Comparison of ENCODE assay signal across 8 mouse cellular contexts in the genomic region with DNA sequence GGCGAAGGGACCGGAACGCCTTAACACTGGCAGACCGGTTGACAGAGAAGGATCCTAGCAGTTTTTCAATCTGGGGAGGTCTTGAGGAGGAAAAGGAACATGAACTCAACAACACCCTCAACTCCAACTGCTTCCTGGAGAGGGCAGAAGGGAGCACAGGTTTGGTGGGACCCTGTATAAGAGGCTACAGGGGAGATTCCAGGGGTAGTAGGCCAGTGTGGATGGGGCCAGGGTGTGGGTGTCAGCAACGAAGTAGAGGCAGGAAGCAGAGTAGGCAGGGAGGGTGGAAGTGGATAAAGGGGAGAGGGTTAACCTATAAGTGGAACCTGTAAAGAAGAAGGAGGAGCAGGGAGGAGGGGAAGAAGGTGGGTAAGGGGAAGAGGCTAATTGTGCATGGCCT. TPM values are rescaled to one million over a fixed set of nuclear protein-coding genes. Genes with fewer than 3 reads are reported as not detected.
DNase-seq lines count a peak whose midpoint lies in the region; ATAC-seq and TF ChIP-seq lines count a peak whose summit lies in the region.

No protein-coding gene starts in this region.

- H3K27ac ChIP-seq in kidney, postnatal 0 days = no peak overlapping the region
- peak overlapping the region; percentile 99 for H3K27ac ChIP-seq in forebrain, embryonic 13.5 days
- peak overlapping the region; percentile 92; the same call in 1 of the 2 replicates for H3K27ac ChIP-seq in liver, embryonic 15.5 days (replicated peaks)

- no peak overlapping the region for H3K4me2 ChIP-seq in kidney, postnatal 0 days (ENCODE audit: low read length)
- H3K4me2 ChIP-seq in forebrain, embryonic 13.5 days = 0 out of 2 replicates have a peak overlapping the region, but pooled peaks have one; percentile 10
- peak overlapping the region; percentile 85 for H3K4me2 ChIP-seq in liver, embryonic 15.5 days

- H3K27me3 ChIP-seq in kidney, postnatal 0 days (ENCODE audit: insufficient read depth, low read length) = no peaks in the 10 kb centered on the region
- no peaks in the 10 kb centered on the region for H3K27me3 ChIP-seq in forebrain, embryonic 13.5 days
- H3K27me3 ChIP-seq in liver, embryonic 15.5 days = no peaks in the 10 kb centered on the region

- peak; percentile 45; the same call in 1 of the 2 replicates for ATAC-seq in kidney, postnatal 0 days (replicated peaks; ENCODE audit: low FRiP score, low read depth)
- ATAC-seq in forebrain, embryonic 13.5 days = peak; percentile 14; the same call in 1 of the 2 replicates
- ATAC-seq in liver, embryonic 15.5 days (ENCODE audit: insufficient read depth) = no peak

- no peak overlapping the region for H3K4me3 ChIP-seq in kidney, postnatal 0 days (replicated peaks; ENCODE audit: low read depth, low read length)
- H3K4me3 ChIP-seq in forebrain, embryonic 13.5 days = no peak overlapping the region
- H3K4me3 ChIP-seq in liver, embryonic 15.5 days (replicated peaks) = no peak overlapping the region

- H3K9me3 ChIP-seq in kidney, postnatal 0 days (replicated peaks; ENCODE audit: low read length) = no peaks in the 10 kb centered on the region
- H3K9me3 ChIP-seq in forebrain, embryonic 13.5 days (replicated peaks) = no peaks in the 10 kb centered on the region
- H3K9me3 ChIP-seq in liver, embryonic 15.5 days (replicated peaks) = no peaks in the 10 kb centered on the region

- WGBS in kidney, postnatal 0 days = 71% methylated on average over 5 of the region's 5 CpGs
- 62% methylated on average over 5 of the region's 5 CpGs for WGBS in forebrain, embryonic 13.5 days
- WGBS in liver, embryonic 15.5 days (ENCODE audit: insufficient replicate concordance) = 74% methylated on average over 5 of the region's 5 CpGs

- H3K9ac ChIP-seq in kidney, postnatal 0 days (ENCODE audit: low read depth, low read length) = no peak overlapping the region
- no peak overlapping the region for H3K9ac ChIP-seq in forebrain, embryonic 13.5 days
- H3K9ac ChIP-seq in liver, embryonic 15.5 days = no peak overlapping the region; the same call in 1 of the 2 replicates

- no peak for DNase-seq in kidney, postnatal 0 days (ENCODE audit: low spot score)
- no peak for DNase-seq in kidney, postnatal 36 days
- peak; percentile 46 for DNase-seq in thymus, postnatal 25 days
- DNase-seq in spleen, adult 12 weeks (ENCODE audit: low spot score) = no peak
- DNase-seq in yolk sac, embryonic 10.5 days (ENCODE audit: low spot score) = no peak
- DNase-seq in left cerebral cortex, adult 8-10 months (ENCODE audit: low spot score in 2 of 2) = no peak

- no peaks in the 10 kb centered on the region for H3K36me3 ChIP-seq in kidney, postnatal 0 days (ENCODE audit: insufficient read depth, low read length)
- no peaks in the 10 kb centered on the region for H3K36me3 ChIP-seq in forebrain, embryonic 13.5 days (ENCODE audit: poor library complexity, severe bottlenecking)
- H3K36me3 ChIP-seq in liver, embryonic 15.5 days (replicated peaks) = no peaks in the 10 kb centered on the region

- TF ChIP-seq CTCF in kidney, postnatal 0 days (IDR thresholded peaks at IDR 0.05; ENCODE audit: low read depth) = no peak; the same call in 1 of the 2 replicates

- no peaks in the 10 kb centered on the region for H3K4me1 ChIP-seq in kidney, postnatal 0 days (replicated peaks; ENCODE audit: insufficient read depth, low read length)
- H3K4me1 ChIP-seq in forebrain, embryonic 13.5 days = peaks cover 12% of the 10 kb centered on the region
- H3K4me1 ChIP-seq in liver, embryonic 15.5 days (replicated peaks) = peaks cover 36% of the 10 kb centered on the region

RNA-seq across cellular contexts. Expression of a gene that starts 1.4 kb away (rescaled TPM):
- polyA plus RNA-seq in kidney, postnatal 0 days (2015; fragmentation: Nextera tagmentation; extraction: Ambion mirVana) = 0.34 and 0.65 TPM in 2 replicates
- 1.3 and 1.9 TPM in 2 replicates for polyA plus RNA-seq in forebrain, embryonic 13.5 days (2015; fragmentation: Nextera tagmentation; extraction: Ambion mirVana)
- 0.86 and 0.88 TPM in 2 replicates for polyA plus RNA-seq in liver, embryonic 15.5 days (2015; fragmentation: Nextera tagmentation; extraction: Ambion mirVana)
- 10 to 100 TPM; 18.4 to 23.9 (median 19.2) TPM for total RNA-seq in left cerebral cortex, adult 8-10 months (2022)

RNA-seq across cellular contexts. Expression of a gene that starts 11.6 kb away (rescaled TPM):
- 2.1 and 2.4 TPM in 2 replicates for polyA plus RNA-seq in kidney, postnatal 0 days (2015; fragmentation: Nextera tagmentation; extraction: Ambion mirVana)
- polyA plus RNA-seq in forebrain, embryonic 13.5 days (2015; fragmentation: Nextera tagmentation; extraction: Ambion mirVana) = 5.9 and 6.9 TPM in 2 replicates
- 7.6 and 8.8 TPM in 2 replicates for polyA plus RNA-seq in liver, embryonic 15.5 days (2015; fragmentation: Nextera tagmentation; extraction: Ambion mirVana)
- total RNA-seq in left cerebral cortex, adult 8-10 months (2022) = 1 to 10 TPM; 2.5 to 5.9 (median 4.5) TPM

RNA-seq across cellular contexts. Expression of a gene that starts 16.0 kb away (rescaled TPM):
- polyA plus RNA-seq in kidney, postnatal 0 days (2015; fragmentation: Nextera tagmentation; extraction: Ambion mirVana) = 5.6 and 7.2 TPM in 2 replicates
- polyA plus RNA-seq in forebrain, embryonic 13.5 days (2015; fragmentation: Nextera tagmentation; extraction: Ambion mirVana) = 23.7 and 35.3 TPM in 2 replicates
- 4.3 and 10.4 TPM in 2 replicates for polyA plus RNA-seq in liver, embryonic 15.5 days (2015; fragmentation: Nextera tagmentation; extraction: Ambion mirVana)
- total RNA-seq in left cerebral cortex, adult 8-10 months (2022) = 10 to 100 TPM; 40.8 to 60.6 (median 44.2) TPM

RNA-seq across cellular contexts. Expression of a gene that starts 16.8 kb away (rescaled TPM):
- 2.0 and 3.0 TPM in 2 replicates for polyA plus RNA-seq in kidney, postnatal 0 days (2015; fragmentation: Nextera tagmentation; extraction: Ambion mirVana)
- 6.9 and 11.1 TPM in 2 replicates for polyA plus RNA-seq in forebrain, embryonic 13.5 days (2015; fragmentation: Nextera tagmentation; extraction: Ambion mirVana)
- 4.0 and 6.0 TPM in 2 replicates for polyA plus RNA-seq in liver, embryonic 15.5 days (2015; fragmentation: Nextera tagmentation; extraction: Ambion mirVana)
- 100 to 1,000 TPM; 294 to 349 (median 343) TPM for total RNA-seq in left cerebral cortex, adult 8-10 months (2022)

RNA-seq across cellular contexts. Expression of a gene that starts 17.2 kb away (rescaled TPM):
- polyA plus RNA-seq in kidney, postnatal 0 days (2015; fragmentation: Nextera tagmentation; extraction: Ambion mirVana) = 21.2 and 27.1 TPM in 2 replicates
- 23.7 and 32.4 TPM in 2 replicates for polyA plus RNA-seq in forebrain, embryonic 13.5 days (2015; fragmentation: Nextera tagmentation; extraction: Ambion mirVana)
- polyA plus RNA-seq in liver, embryonic 15.5 days (2015; fragmentation: Nextera tagmentation; extraction: Ambion mirVana) = 6.7 and 19.9 TPM in 2 replicates
- total RNA-seq in left cerebral cortex, adult 8-10 months (2022) = 10 to 100 TPM in 3 of 4 experiments, not detected in 1; 16.4 to 24.8 (median 22.3) TPM
